10 mouse cellular contexts compared by ENCODE assay signal in genomic region chr2:32538461-32538860, GRCm38 (mm10). TPM values are rescaled to one million over a fixed set of nuclear protein-coding genes. Genes with fewer than 3 reads are reported as not detected.
A peak's percentile ranks its signal among the peaks of the same experiment; 100 is the strongest.
DNase-seq lines count a peak whose midpoint lies in the region; ATAC-seq and TF ChIP-seq lines count a peak whose summit lies in the region.
"Had no signal": no experiment of that assay in that cellular context is flagged by ENCODE, and none has a peak within 500 bp of the region (broad histone marks: within the 10 kb centered on the region; RNA-seq: fewer than 3 reads in every experiment).

No protein-coding gene starts in this region.

- peaks cover 6% of the 10 kb centered on the region for H3K79me2 ChIP-seq in heart, adult 2 months (replicated peaks; ENCODE audit: control insufficient read depth, insufficient read depth, low read length)

- H3K9me3 ChIP-seq in E14TG2a.4 (ENCODE audit: low read length): no peaks in the 10 kb centered on the region
- no peaks in the 10 kb centered on the region for H3K9me3 ChIP-seq in forebrain, embryonic 15.5 days
- H3K9me3 ChIP-seq in limb, embryonic 15.5 days: no peaks in the 10 kb centered on the region
- H3K9me3 ChIP-seq: G1E; liver, embryonic 13.5 days had no signal

- H3K4me2 ChIP-seq in forebrain, embryonic 15.5 days (replicated peaks): 0 out of 2 replicates have a peak overlapping the region, but pooled peaks have one; percentile 73
- peak overlapping the region; percentile 84 for H3K4me2 ChIP-seq in limb, embryonic 15.5 days

- peaks cover 27% of the 10 kb centered on the region for H3K4me1 ChIP-seq in heart, adult 2 months (ENCODE audit: control insufficient read depth, insufficient read depth, low read length)
- H3K4me1 ChIP-seq in E14TG2a.4 (replicated peaks; ENCODE audit: low read depth, low read length): peaks cover 83% of the 10 kb centered on the region
- H3K4me1 ChIP-seq in forebrain, embryonic 15.5 days: peaks cover 60% of the 10 kb centered on the region
- H3K4me1 ChIP-seq in limb, embryonic 15.5 days: peaks cover 83% of the 10 kb centered on the region

- H3K27ac ChIP-seq in heart, adult 2 months: peak overlapping the region; percentile 92
- H3K27ac ChIP-seq in forebrain, embryonic 15.5 days (replicated peaks): no peak overlapping the region
- peak overlapping the region; percentile 99 for H3K27ac ChIP-seq in limb, embryonic 15.5 days
- H3K27ac ChIP-seq: liver, embryonic 13.5 days had no signal

- TF ChIP-seq EP300 in heart, adult 2 months (IDR thresholded peaks at IDR 0.05; ENCODE audit: insufficient read depth, low read depth, low read length): no peak

- TF ChIP-seq POLR2A in heart, adult 2 months (IDR thresholded peaks at IDR 0.05; ENCODE audit: insufficient read depth, low read depth, low read length): no peak

- H3K9ac ChIP-seq in heart, adult 2 months (ENCODE audit: low read depth, low read length): no peak overlapping the region; the same call in 1 of the 2 replicates
- no peak overlapping the region for H3K9ac ChIP-seq in forebrain, embryonic 15.5 days (replicated peaks)
- no peak overlapping the region for H3K9ac ChIP-seq in limb, embryonic 15.5 days
- H3K9ac ChIP-seq: liver, embryonic 13.5 days had no signal

- ATAC-seq in forebrain, embryonic 15.5 days (replicated peaks): no peak
- no peak for ATAC-seq in limb, embryonic 15.5 days (ENCODE audit: insufficient number of reproducible peaks, low FRiP score, low TSS enrichment, low read depth)

- intact Hi-C loops in heart, adult 2 months (cut with DNase I): no loop called here
- intact Hi-C loops in heart, postnatal 36 days (cut with DNase I): no loop called here
- intact Hi-C loops in left cerebral cortex, postnatal 4 days (cut with DNase I): no loop called here
- intact Hi-C loops in left cerebral cortex, postnatal 36 days (cut with DNase I): loop anchor here (5.0 kb wide), 1 partner anchor 51 kb away; no protein-coding TSS in a partner anchor

- peak in 1 of 2 experiments; percentile 18 for DNase-seq in heart, adult 2 months
- no peak for DNase-seq in heart, postnatal 36 days
- no peak for DNase-seq in embryo, embryonic 10 days (ENCODE audit: low spot score)
- DNase-seq in left cerebral cortex, postnatal 4 days: no peak
- no peak for DNase-seq in left cerebral cortex, postnatal 36 days (ENCODE audit: low spot score in 2 of 2)
- DNase-seq: liver, embryonic 13.5 days had no signal

- peak overlapping the region; percentile 93; the same call in 1 of the 2 replicates for H3K4me3 ChIP-seq in heart, adult 2 months
- H3K4me3 ChIP-seq in E14TG2a.4 (replicated peaks; ENCODE audit: low read length): peak overlapping the region; percentile 92; the same call in 1 of the 2 replicates
- no peak overlapping the region for H3K4me3 ChIP-seq in forebrain, embryonic 15.5 days
- H3K4me3 ChIP-seq in limb, embryonic 15.5 days: 0 out of 2 replicates have a peak overlapping the region, but pooled peaks have one; percentile 92
- H3K4me3 ChIP-seq: liver, embryonic 13.5 days had no signal

- H3K27me3 ChIP-seq in heart, adult 2 months (ENCODE audit: control insufficient read depth, insufficient read depth, low read length): no peaks in the 10 kb centered on the region
- peaks cover 4% of the 10 kb centered on the region; the same call in 1 of the 2 replicates for H3K27me3 ChIP-seq in E14TG2a.4 (ENCODE audit: insufficient read depth, low read length)
- no peaks in the 10 kb centered on the region for H3K27me3 ChIP-seq in forebrain, embryonic 15.5 days
- H3K27me3 ChIP-seq in limb, embryonic 15.5 days: no peaks in the 10 kb centered on the region

- H3K36me3 ChIP-seq in heart, adult 2 months (ENCODE audit: control insufficient read depth, insufficient read depth, low read length): no peaks in the 10 kb centered on the region
- peaks cover 8% of the 10 kb centered on the region; the same call in 1 of the 2 replicates for H3K36me3 ChIP-seq in E14TG2a.4 (ENCODE audit: insufficient read depth, low read length)
- no peaks in the 10 kb centered on the region for H3K36me3 ChIP-seq in forebrain, embryonic 15.5 days
- H3K36me3 ChIP-seq in limb, embryonic 15.5 days: no peaks in the 10 kb centered on the region
- H3K36me3 ChIP-seq: liver, embryonic 13.5 days had no signal

- 68% methylated on average over 4 of the region's 4 CpGs for WGBS in heart, adult 2 months
- WGBS in forebrain, embryonic 15.5 days: 53% methylated on average over 4 of the region's 4 CpGs
- 60% methylated on average over 4 of the region's 4 CpGs for WGBS in limb, embryonic 15.5 days

- TF ChIP-seq CTCF in heart, adult 2 months (IDR thresholded peaks at IDR 0.05): no peak
- TF ChIP-seq CTCF in E14TG2a.4 (conservative IDR thresholded peaks at IDR 0.05; ENCODE audit: low read length): no peak

RNA-seq across cellular contexts. Expression of gene Fam102a, which starts 3.3 kb away (rescaled TPM):
- 1 to 10 TPM; 7.0 to 7.1 TPM for total RNA-seq in heart, adult 2 months (2021)
- 9.2 and 10.6 TPM in 2 replicates for polyA plus RNA-seq in heart, adult 2 months (2012; rRNA removed)
- 10 to 100 TPM in 1 of 2 experiments, 1 to 10 TPM in 1; 8.9 to 10.6 TPM for total RNA-seq in heart, postnatal 36 days (2021)
- 5.7 and 6.1 TPM in 2 replicates for polyA plus RNA-seq in forebrain, embryonic 15.5 days (2015; fragmentation: Nextera tagmentation; extraction: Ambion mirVana)
- polyA plus RNA-seq in limb, embryonic 15.5 days (2015; fragmentation: Nextera tagmentation; extraction: Ambion mirVana): 14.7 and 17.3 TPM in 2 replicates
- 10 to 100 TPM; 18.8 to 20.1 TPM for total RNA-seq in left cerebral cortex, postnatal 4 days (2021)
- 10 to 100 TPM; 53.6 to 68.9 TPM for total RNA-seq in left cerebral cortex, postnatal 36 days (2021)

RNA-seq across cellular contexts. Expression of gene Dpm2, which starts 32.2 kb away (rescaled TPM):
- 10 to 100 TPM; 17.4 to 18.0 TPM for total RNA-seq in heart, adult 2 months (2021)
- 65.3 and 69.2 TPM in 2 replicates for polyA plus RNA-seq in heart, adult 2 months (2012; rRNA removed)
- total RNA-seq in heart, postnatal 36 days (2021): 10 to 100 TPM; 17.9 to 21.3 TPM
- 136 TPM in 2 replicates for polyA plus RNA-seq in forebrain, embryonic 15.5 days (2015; fragmentation: Nextera tagmentation; extraction: Ambion mirVana)
- 114 and 117 TPM in 2 replicates for polyA plus RNA-seq in limb, embryonic 15.5 days (2015; fragmentation: Nextera tagmentation; extraction: Ambion mirVana)
- total RNA-seq in left cerebral cortex, postnatal 4 days (2021): 10 to 100 TPM; 74.3 to 76.8 TPM
- total RNA-seq in left cerebral cortex, postnatal 36 days (2021): 10 to 100 TPM; 74.8 to 77.0 TPM

RNA-seq across cellular contexts. Expression of gene Pip5kl1, which starts 36.1 kb away (rescaled TPM):
- total RNA-seq in heart, adult 2 months (2021): not detected
- 0.25 TPM in 1 of 2 replicates, not detected in the other for polyA plus RNA-seq in heart, adult 2 months (2012; rRNA removed)
- total RNA-seq in heart, postnatal 36 days (2021): under 1 TPM in 1 of 2 experiments, not detected in 1; 0.43 TPM
- 3.5 and 4.2 TPM in 2 replicates for polyA plus RNA-seq in forebrain, embryonic 15.5 days (2015; fragmentation: Nextera tagmentation; extraction: Ambion mirVana)
- 0.12 and 0.82 TPM in 2 replicates for polyA plus RNA-seq in limb, embryonic 15.5 days (2015; fragmentation: Nextera tagmentation; extraction: Ambion mirVana)
- total RNA-seq in left cerebral cortex, postnatal 4 days (2021): 10 to 100 TPM in 1 of 2 experiments, 1 to 10 TPM in 1; 9.4 to 11.5 TPM
- total RNA-seq in left cerebral cortex, postnatal 36 days (2021): 10 to 100 TPM in 1 of 2 experiments, 1 to 10 TPM in 1; 9.2 to 11.7 TPM
- polyA plus RNA-seq: liver, embryonic 13.5 days had no signal

RNA-seq across cellular contexts. Expression of gene 9430097D07Rik, which starts 37.0 kb away (rescaled TPM):
- not detected for total RNA-seq in heart, adult 2 months (2021)
- not detected in 2 replicates for polyA plus RNA-seq in heart, adult 2 months (2012; rRNA removed)
- total RNA-seq in heart, postnatal 36 days (2021): not detected
- 0.23 and 0.24 TPM in 2 replicates for polyA plus RNA-seq in forebrain, embryonic 15.5 days (2015; fragmentation: Nextera tagmentation; extraction: Ambion mirVana)
- polyA plus RNA-seq in limb, embryonic 15.5 days (2015; fragmentation: Nextera tagmentation; extraction: Ambion mirVana): not detected in 2 replicates
- total RNA-seq in left cerebral cortex, postnatal 4 days (2021): under 1 TPM; 0.62 to 0.84 TPM
- total RNA-seq in left cerebral cortex, postnatal 36 days (2021): 1 to 10 TPM; 1.1 to 1.4 TPM
- polyA plus RNA-seq: G1E; liver, embryonic 13.5 days had no signal

RNA-seq across cellular contexts. Expression of gene St6galnac4, which starts 48.4 kb away (rescaled TPM):
- 10 to 100 TPM; 16.2 to 17.8 TPM for total RNA-seq in heart, adult 2 months (2021)
- 25.2 and 28.6 TPM in 2 replicates for polyA plus RNA-seq in heart, adult 2 months (2012; rRNA removed)
- total RNA-seq in heart, postnatal 36 days (2021): 10 to 100 TPM; 18.7 to 21.7 TPM
- 25.9 and 26.4 TPM in 2 replicates for polyA plus RNA-seq in forebrain, embryonic 15.5 days (2015; fragmentation: Nextera tagmentation; extraction: Ambion mirVana)
- 33.8 and 44.2 TPM in 2 replicates for polyA plus RNA-seq in limb, embryonic 15.5 days (2015; fragmentation: Nextera tagmentation; extraction: Ambion mirVana)
- 10 to 100 TPM; 35.7 to 38.4 TPM for total RNA-seq in left cerebral cortex, postnatal 4 days (2021)
- 10 to 100 TPM; 36.7 to 39.1 TPM for total RNA-seq in left cerebral cortex, postnatal 36 days (2021)

Comparison
In these comparisons a context has a peak if more than half of its experiments do, and no peak if none do; other contexts are left out.
1. RNA of gene Pip5kl1, which starts 36.1 kb away (total RNA-seq): 9.2 to 11.7 TPM in left cerebral cortex, postnatal 36 days and 9.4 to 11.5 TPM in left cerebral cortex, postnatal 4 days; 0.43 TPM in heart, postnatal 36 days and not detected in heart, adult 2 months; every median in the first group is over 4 times any median in the second.